ENCODE assay signal across 8 mouse cellular contexts in the genomic region with DNA sequence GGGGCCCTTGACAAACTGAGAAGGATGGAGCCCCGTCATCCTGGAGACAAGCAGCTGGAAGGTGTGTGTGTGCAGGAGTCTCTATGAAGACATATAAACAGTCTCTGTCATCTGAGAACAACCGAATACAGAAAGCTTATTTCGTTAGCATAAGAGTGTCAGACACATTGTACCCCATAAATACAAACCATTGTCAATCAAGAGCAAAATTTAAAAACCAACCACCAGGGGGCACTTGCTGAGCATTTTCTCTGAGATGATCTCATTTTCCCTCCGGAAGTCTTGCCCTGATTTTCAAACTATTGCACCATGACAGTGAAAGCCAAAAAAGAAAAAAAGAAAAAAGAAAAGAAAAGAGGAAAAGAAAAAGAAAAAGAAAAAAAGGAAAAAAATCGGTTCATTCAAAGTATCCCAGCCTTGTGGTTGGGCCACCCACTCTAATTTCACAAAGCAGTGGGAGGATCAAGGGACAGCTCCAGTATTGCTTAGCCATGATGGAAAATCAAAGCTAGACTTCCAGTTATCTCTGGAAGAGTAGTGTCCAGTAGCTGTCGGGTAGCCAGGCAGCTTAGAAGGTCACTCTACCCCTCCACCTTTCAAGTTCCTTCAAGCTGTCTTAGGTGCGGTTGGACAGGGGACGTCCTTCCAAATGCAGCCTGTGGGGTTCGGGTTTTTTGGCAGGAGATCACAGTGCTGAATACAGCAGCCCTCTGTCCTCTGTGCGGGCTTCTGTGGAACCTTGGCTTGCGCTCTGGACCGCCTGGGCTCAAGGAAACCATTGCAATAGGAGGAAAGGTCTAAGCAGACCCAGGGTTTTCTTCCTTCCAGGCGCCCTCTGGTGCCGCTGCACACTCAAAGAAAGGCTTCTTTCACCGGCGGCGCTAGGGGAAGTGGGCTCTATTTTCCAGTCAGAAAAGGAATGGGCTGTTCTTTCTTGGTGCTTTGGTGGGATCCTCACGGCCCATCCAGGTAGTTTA. TPM values are rescaled to one million over a fixed set of nuclear protein-coding genes. Genes with fewer than 3 reads are reported as not detected.
DNase-seq lines count a peak whose midpoint lies in the region; ATAC-seq and TF ChIP-seq lines count a peak whose summit lies in the region.

No protein-coding gene starts in this region.

- H3K27me3 ChIP-seq in kidney, adult 2 months (replicated peaks; ENCODE audit: control insufficient read depth, insufficient read depth, low read length), result no peaks in the 10 kb centered on the region
- H3K27me3 ChIP-seq in kidney, embryonic 16.5 days (ENCODE audit: insufficient read depth, low read length), result no peaks in the 10 kb centered on the region
- no peaks in the 10 kb centered on the region for H3K27me3 ChIP-seq in embryonic facial prominence, embryonic 15.5 days

- H3K4me1 ChIP-seq in kidney, adult 2 months (ENCODE audit: control insufficient read depth, insufficient read depth, low read length), result no peaks in the 10 kb centered on the region
- no peaks in the 10 kb centered on the region for H3K4me1 ChIP-seq in kidney, embryonic 16.5 days (ENCODE audit: insufficient read depth, low read length)
- H3K4me1 ChIP-seq in embryonic facial prominence, embryonic 15.5 days, result no peaks in the 10 kb centered on the region

- no peak overlapping the region for H3K4me2 ChIP-seq in kidney, embryonic 16.5 days (replicated peaks; ENCODE audit: low read depth, low read length)
- peak overlapping the region; percentile 25; the same call in 1 of the 2 replicates for H3K4me2 ChIP-seq in embryonic facial prominence, embryonic 15.5 days (replicated peaks)

- TF ChIP-seq POLR2A in kidney, adult 2 months (IDR thresholded peaks at IDR 0.05; ENCODE audit: low read depth, low read length), result no peak

- TF ChIP-seq CTCF in kidney, adult 2 months (conservative IDR thresholded peaks at IDR 0.05; ENCODE audit: insufficient read depth, insufficient read length, low read depth, low read length), result 0 out of 2 replicates have a peak, but pooled peaks have one; percentile 19

- intact Hi-C loops in heart, postnatal 10 days (cut with DNase I), result loop anchor here (5.0 kb wide), 1 partner anchor 64 kb away; no protein-coding TSS in a partner anchor

- ATAC-seq in kidney, embryonic 16.5 days (ENCODE audit: low FRiP score, low TSS enrichment), result no peak
- ATAC-seq in embryonic facial prominence, embryonic 15.5 days (ENCODE audit: insufficient number of reproducible peaks, low FRiP score, low TSS enrichment, low read depth), result 0 out of 2 replicates have a peak, but pooled peaks have one; percentile 12
- peak; percentile 56; the same call in 1 of the 2 replicates for ATAC-seq in megakaryocyte, adult 5-6 weeks (ENCODE audit: poor library complexity, severe bottlenecking)

- H3K36me3 ChIP-seq in kidney, adult 2 months (ENCODE audit: control insufficient read depth, insufficient read depth, low read length), result no peaks in the 10 kb centered on the region
- H3K36me3 ChIP-seq in kidney, embryonic 16.5 days (ENCODE audit: insufficient read depth, low read length), result no peaks in the 10 kb centered on the region
- no peaks in the 10 kb centered on the region for H3K36me3 ChIP-seq in embryonic facial prominence, embryonic 15.5 days

- DNase-seq in kidney, adult 2 months, result peak; percentile 73
- DNase-seq in adrenal gland, postnatal 25 days, result peak; percentile 38
- DNase-seq in heart, postnatal 10 days, result peak; percentile 71 to 83
- DNase-seq in layer of hippocampus, postnatal 36 days, result peak; percentile 54 to 65
- DNase-seq in right cerebral cortex, postnatal 36 days (ENCODE audit: low spot score in 2 of 2), result peak; percentile 34 to 63

- H3K27ac ChIP-seq in kidney, adult 2 months (ENCODE audit: insufficient read depth, low read depth, low read length), result no peak overlapping the region
- no peak overlapping the region for H3K27ac ChIP-seq in kidney, embryonic 16.5 days (ENCODE audit: low read length)
- H3K27ac ChIP-seq in embryonic facial prominence, embryonic 15.5 days (replicated peaks), result no peak overlapping the region

- no peak overlapping the region for H3K4me3 ChIP-seq in kidney, adult 2 months (ENCODE audit: insufficient read depth, low read depth, low read length)
- no peak overlapping the region for H3K4me3 ChIP-seq in kidney, embryonic 16.5 days (ENCODE audit: low read length)
- no peak overlapping the region for H3K4me3 ChIP-seq in embryonic facial prominence, embryonic 15.5 days (replicated peaks)

- peaks cover 6% of the 10 kb centered on the region for H3K9me3 ChIP-seq in kidney, embryonic 16.5 days (ENCODE audit: low read length)
- H3K9me3 ChIP-seq in embryonic facial prominence, embryonic 15.5 days (replicated peaks), result no peaks in the 10 kb centered on the region

- H3K9ac ChIP-seq in kidney, embryonic 16.5 days (replicated peaks; ENCODE audit: low read length), result no peak overlapping the region
- no peak overlapping the region for H3K9ac ChIP-seq in embryonic facial prominence, embryonic 15.5 days

- WGBS in kidney, adult 2 months, result 54% methylated on average over 18 of the region's 18 CpGs
- 51% methylated on average over 18 of the region's 18 CpGs for whole genome bisulfite sequencing in kidney, embryonic 16.5 days
- WGBS in embryonic facial prominence, embryonic 15.5 days, result 43% methylated on average over 18 of the region's 18 CpGs

RNA-seq across cellular contexts. Expression of gene Erv3, which starts 31.3 kb away (rescaled TPM):
- polyA plus RNA-seq in kidney, adult 2 months (2012; rRNA removed), result not detected in 2 replicates
- polyA plus RNA-seq in kidney, embryonic 16.5 days (2015; fragmentation: Nextera tagmentation; extraction: Ambion mirVana), result not detected in 2 replicates
- total RNA-seq in adrenal gland, postnatal 25 days (2021), result not detected in 2 replicates
- polyA plus RNA-seq in embryonic facial prominence, embryonic 15.5 days (2015; fragmentation: Nextera tagmentation; extraction: Ambion mirVana), result 0.04 TPM in 1 of 2 replicates, not detected in the other
- not detected for total RNA-seq in heart, postnatal 10 days (2021)
- under 1 TPM; 0.18 to 0.22 TPM for total RNA-seq in layer of hippocampus, postnatal 36 days (2021)
- total RNA-seq in megakaryocyte, adult 5-6 weeks (2015), result not detected in 2 replicates
- total RNA-seq in megakaryocyte, adult 5-6 weeks (2017), result not detected in 2 replicates
